In genomic region chr10:56486584-56486983, GRCm38 (mm10) we compare ENCODE assay signal across 10 mouse cellular contexts.
A peak's percentile ranks its signal among the peaks of the same experiment; 100 is the strongest.
DNase-seq lines count a peak whose midpoint lies in the region; TF ChIP-seq lines count a peak whose summit lies in the region.
"Had no signal": no experiment of that assay in that cellular context is flagged by ENCODE, and none has a peak within 500 bp of the region (broad histone marks: within the 10 kb centered on the region; RNA-seq: fewer than 3 reads in every experiment).

No protein-coding gene starts in this region.

- no peaks in the 10 kb centered on the region for H3K4me1 ChIP-seq in ES-Bruce4 (ENCODE audit: control insufficient read depth, insufficient read depth, low read length)
- no peaks in the 10 kb centered on the region; the same call in none of the 2 replicates for H3K4me1 ChIP-seq in heart, adult 2 months (ENCODE audit: control insufficient read depth, insufficient read depth, low read length)
- H3K4me1 ChIP-seq: embryonic facial prominence, embryonic 12.5 days; midbrain, embryonic 12.5 days had no signal

- no peak for TF ChIP-seq CTCF in ES-Bruce4 (IDR thresholded peaks at IDR 0.05; ENCODE audit: low read depth, low read length)
- TF ChIP-seq CTCF in heart, adult 2 months (IDR thresholded peaks at IDR 0.05), result no peak

- TF ChIP-seq EP300 in ES-Bruce4 (IDR thresholded peaks at IDR 0.05; ENCODE audit: insufficient read depth, low read depth, low read length), result no peak
- no peak for TF ChIP-seq EP300 in heart, adult 2 months (IDR thresholded peaks at IDR 0.05; ENCODE audit: insufficient read depth, low read depth, low read length)

- H3K79me2 ChIP-seq in heart, adult 2 months (replicated peaks; ENCODE audit: control insufficient read depth, insufficient read depth, low read length), result no peaks in the 10 kb centered on the region

- H3K27ac ChIP-seq in ES-Bruce4 (ENCODE audit: insufficient read depth, low read length), result peak overlapping the region; percentile 9; the same call in 1 of the 2 replicates
- H3K27ac ChIP-seq in heart, adult 2 months, result no peak overlapping the region
- H3K27ac ChIP-seq: embryonic facial prominence, embryonic 12.5 days; midbrain, embryonic 12.5 days had no signal

- 27% methylated on average over 6 of the region's 6 CpGs for WGBS in heart, adult 2 months

- H3K9ac ChIP-seq in ES-Bruce4 (ENCODE audit: low read depth, poor library complexity, severe bottlenecking), result no peak overlapping the region
- no peak overlapping the region for H3K9ac ChIP-seq in heart, adult 2 months (ENCODE audit: low read depth, low read length)
- H3K9ac ChIP-seq: embryonic facial prominence, embryonic 12.5 days; midbrain, embryonic 12.5 days had no signal

- no peaks in the 10 kb centered on the region for H3K36me3 ChIP-seq in ES-Bruce4 (ENCODE audit: control insufficient read depth, insufficient read depth, low read length, poor library complexity, severe bottlenecking)
- no peaks in the 10 kb centered on the region for H3K36me3 ChIP-seq in heart, adult 2 months (ENCODE audit: control insufficient read depth, insufficient read depth, low read length)
- H3K36me3 ChIP-seq: embryonic facial prominence, embryonic 12.5 days; midbrain, embryonic 12.5 days had no signal

- no peaks in the 10 kb centered on the region for H3K27me3 ChIP-seq in ES-Bruce4 (ENCODE audit: control insufficient read depth, insufficient read depth, low read length, poor library complexity, severe bottlenecking)
- H3K27me3 ChIP-seq in heart, adult 2 months (ENCODE audit: control insufficient read depth, insufficient read depth, low read length), result no peaks in the 10 kb centered on the region
- H3K27me3 ChIP-seq: embryonic facial prominence, embryonic 12.5 days; midbrain, embryonic 12.5 days had no signal

- TF ChIP-seq POLR2A in ES-Bruce4 (IDR thresholded peaks at IDR 0.05; ENCODE audit: insufficient read depth, low read length), result no peak
- TF ChIP-seq POLR2A in heart, adult 2 months (IDR thresholded peaks at IDR 0.05; ENCODE audit: insufficient read depth, low read depth, low read length), result no peak

- DNase-seq in adrenal gland, adult (ENCODE audit: inconsistent age in 2 of 2, low spot score in 1 of 2), result peak; percentile 86 to 90
- DNase-seq in heart, adult 2 months, result peak; percentile 23 to 33
- DNase-seq in lung, postnatal 36 days, result peak; percentile 31
- no peak for DNase-seq in spleen, adult 18-20 months
- no peak for DNase-seq in spleen, postnatal 14 days (ENCODE audit: low spot score in 2 of 2)
- DNase-seq in frontal cortex, adult 2 months (ENCODE audit: extremely low spot score in 1 of 2, low spot score in 1 of 2), result no peak
- no peak for DNase-seq in retina, embryonic 14.5 days (ENCODE audit: low spot score)

- intact Hi-C loops in heart, adult 2 months (cut with DNase I), result no loop called here

- H3K4me3 ChIP-seq in ES-Bruce4 (ENCODE audit: low read depth, low read length), result no peak overlapping the region
- H3K4me3 ChIP-seq in heart, adult 2 months, result no peak overlapping the region
- H3K4me3 ChIP-seq: embryonic facial prominence, embryonic 12.5 days; midbrain, embryonic 12.5 days had no signal

- H3K9me3 ChIP-seq in ES-Bruce4 (replicated peaks; ENCODE audit: control insufficient read depth, insufficient read depth, low read length, poor library complexity, severe bottlenecking), result no peaks in the 10 kb centered on the region
- H3K9me3 ChIP-seq: embryonic facial prominence, embryonic 12.5 days; midbrain, embryonic 12.5 days had no signal

Comparison
In these comparisons a context has a peak if more than half of its experiments do, and no peak if none do; other contexts are left out.
1. DNase-seq: peak in adrenal gland, adult (2 of 2), heart, adult 2 months (2 of 2) and lung, postnatal 36 days (single experiment); none in spleen, adult 18-20 months (0 of 2), spleen, postnatal 14 days (0 of 2), frontal cortex, adult 2 months (0 of 2) and retina, embryonic 14.5 days (single experiment).